Mouse (Mus musculus) forebrain, embryonic 16.5 days (tissue): ENCODE measurements around the gene Krt39. TPM values are rescaled to one million over a fixed set of nuclear protein-coding genes. Genes with fewer than 3 reads are reported as not detected.
A peak's percentile ranks its signal among the peaks of the same experiment; 100 is the strongest.

Source experiments
- ATAC-seq: fragments of 200-750 bp; cut with Nextera tagmentation; 2 replicates; pipeline ENCODE4 v1.8.0; 2017; ENCODE audit warnings: mild to moderate bottlenecking, moderate library complexity
- H3K27ac ChIP-seq: fragments of 300-500 bp; sonication (generic); 2 replicates; pipeline ENCODE4 v1.5.1; 2014; ENCODE audit warnings: low read length, control low read depth
- H3K27me3 ChIP-seq: fragments of 300-500 bp; sonication (generic); replicated peaks from 2 replicates; pipeline ENCODE4 v1.6.1; 2014; ENCODE audit warnings: low read length; ENCODE audit not compliant: control insufficient read depth, insufficient read depth
- H3K36me3 ChIP-seq: fragments of 300-500 bp; sonication (generic); 2 replicates; pipeline ENCODE4 v1.6.1; 2014; ENCODE audit not compliant: control insufficient read depth, insufficient read depth
- H3K4me1 ChIP-seq: fragments of 300-500 bp; sonication (generic); replicated peaks from 2 replicates; pipeline ENCODE4 v1.6.1; 2014; ENCODE audit warnings: low read length; ENCODE audit not compliant: control insufficient read depth, insufficient read depth
- H3K4me2 ChIP-seq: fragments of 300-500 bp; sonication (generic); 2 replicates; pipeline ENCODE4 v1.6.1; 2014; ENCODE audit warnings: mild to moderate bottlenecking, low read length, control low read depth
- H3K4me3 ChIP-seq: fragments of 300-500 bp; sonication (generic); replicated peaks from 2 replicates; pipeline ENCODE4 v1.5.1; 2014; ENCODE audit warnings: mild to moderate bottlenecking, low read length, control low read depth
- H3K9ac ChIP-seq: fragments of 300-500 bp; sonication (generic); replicated peaks from 2 replicates; pipeline ENCODE4 v1.6.1; 2014; ENCODE audit warnings: low read depth, low read length, control low read depth
- H3K9me3 ChIP-seq: fragments of 300-500 bp; sonication (generic); 2 replicates; pipeline ENCODE4 v1.6.1; 2016; ENCODE audit warnings: low read length; ENCODE audit not compliant: control insufficient read depth
- WGBS: fragments of 180-500 bp; shearing (Covaris S2); extraction: QIAGEN DNeasy Blood & Tissue Kit; methylation state at CpG from one replicate; pipeline ENCODE4 v1.1.7; 2014; 5-methylcytosine and 5-hydroxymethylcytosine counted together
- polyA plus RNA-seq: library from polyadenylated mRNA; unstranded; fragments of >200 nt; fragmentation: Nextera tagmentation; extraction: Ambion mirVana; gene quantifications from 2 replicates; pipeline ENCODE4 v1.2.1, GENCODE M21; 2015

Gene Krt39
- polyA plus RNA-seq, 1 experiment from 2014 or later = not detected

- no peaks in the 10 kb centered on the region for H3K9me3 ChIP-seq
- 27% methylated on average over 3 of the region's 3 CpGs for WGBS
- no peaks in the 10 kb centered on the region for H3K4me1 ChIP-seq
- no peak overlapping the region for H3K4me3 ChIP-seq
- no peak overlapping the region for H3K4me2 ChIP-seq
- no peaks in the 10 kb centered on the region for H3K36me3 ChIP-seq
- ATAC-seq = no peak
- H3K27ac ChIP-seq = no peak overlapping the region
- no peaks in the 10 kb centered on the region for H3K27me3 ChIP-seq
- no peak overlapping the region for H3K9ac ChIP-seq
These were observed 31.9 kb downstream of the Krt39 start for GRCm38 (mm10) chr11:99489233-99489632.

- Histone ChIP-seq H3K9ac (no peak overlapping the region), H3K4me3 (no peak overlapping the region), H3K27ac (no peak overlapping the region), H3K36me3 (no peaks in the 10 kb centered on the region), H3K4me2 (no peak overlapping the region), H3K27me3 (no peaks in the 10 kb centered on the region), H3K4me1 (no peaks in the 10 kb centered on the region), H3K9me3 (no peaks in the 10 kb centered on the region)
- ATAC-seq = no peak
- WGBS = 88% methylated on average over 3 of the region's 3 CpGs
These were observed 46.2 kb downstream of the Krt39 start for GRCm38 (mm10) chr11:99474981-99475380.

- H3K9ac ChIP-seq = no peak overlapping the region
- no peak overlapping the region for H3K4me3 ChIP-seq
- H3K27ac ChIP-seq = no peak overlapping the region
- H3K36me3 ChIP-seq = no peaks in the 10 kb centered on the region
- whole genome bisulfite sequencing = 77% methylated on average over 6 of the region's 6 CpGs
- no peak overlapping the region for H3K4me2 ChIP-seq
- no peaks in the 10 kb centered on the region for H3K4me1 ChIP-seq
- H3K9me3 ChIP-seq = no peaks in the 10 kb centered on the region
- no peaks in the 10 kb centered on the region for H3K27me3 ChIP-seq
- no peak for ATAC-seq
These were observed 47.7 kb downstream of the Krt39 start for GRCm38 (mm10) chr11:99473433-99473832.

GRCm38 (mm10) chr11:99472405-99472804 is 48.7 kb downstream of the Krt39 start:
- WGBS = 88% methylated on average over 4 of the region's 4 CpGs
- H3K4me1 ChIP-seq = no peaks in the 10 kb centered on the region

GRCm38 (mm10) chr11:99471946-99472345 is 49.2 kb downstream of the Krt39 start:
- no peaks in the 10 kb centered on the region for H3K4me1 ChIP-seq
- H3K4me2 ChIP-seq = no peak overlapping the region
- no peak overlapping the region for H3K4me3 ChIP-seq
- no peaks in the 10 kb centered on the region for H3K27me3 ChIP-seq
- H3K9me3 ChIP-seq = no peaks in the 10 kb centered on the region
- H3K9ac ChIP-seq = no peak overlapping the region
- no peaks in the 10 kb centered on the region for H3K36me3 ChIP-seq
- ATAC-seq = no peak
- 96% methylated on average over 6 of the region's 6 CpGs for WGBS
- H3K27ac ChIP-seq = no peak overlapping the region

More at GRCm38 (mm10) chr11:99472405-99472804, 48.7 kb downstream of the Krt39 start:
- no peaks in the 10 kb centered on the region for H3K27me3 ChIP-seq
- H3K36me3 ChIP-seq = no peaks in the 10 kb centered on the region
- no peaks in the 10 kb centered on the region for H3K9me3 ChIP-seq
- no peak for ATAC-seq
- no peak overlapping the region for H3K4me3 ChIP-seq
- no peak overlapping the region for H3K27ac ChIP-seq
- H3K9ac ChIP-seq = no peak overlapping the region
- no peak overlapping the region for H3K4me2 ChIP-seq

- H3K27me3 ChIP-seq = no peaks in the 10 kb centered on the region
- H3K4me2 ChIP-seq = no peak overlapping the region
- H3K36me3 ChIP-seq = no peaks in the 10 kb centered on the region
- no peak overlapping the region for H3K27ac ChIP-seq
- ATAC-seq = no peak
- WGBS = 90% methylated on average over 4 of the region's 4 CpGs
- H3K4me3 ChIP-seq = no peak overlapping the region
- H3K9me3 ChIP-seq = no peaks in the 10 kb centered on the region
- H3K4me1 ChIP-seq = no peaks in the 10 kb centered on the region
- H3K9ac ChIP-seq = no peak overlapping the region
These were observed 51.9 kb downstream of the Krt39 start for GRCm38 (mm10) chr11:99469228-99469627.

GRCm38 (mm10) chr11:99468566-99468965 is 52.6 kb downstream of the Krt39 start:
- H3K27me3 ChIP-seq = no peaks in the 10 kb centered on the region
- no peaks in the 10 kb centered on the region for H3K9me3 ChIP-seq
- no peak overlapping the region for H3K4me3 ChIP-seq
- 87% methylated on average over 11 of the region's 11 CpGs for WGBS
- no peak overlapping the region for H3K4me2 ChIP-seq
- no peaks in the 10 kb centered on the region for H3K36me3 ChIP-seq
- H3K9ac ChIP-seq = no peak overlapping the region
- H3K4me1 ChIP-seq = no peaks in the 10 kb centered on the region
- ATAC-seq = no peak
- H3K27ac ChIP-seq = no peak overlapping the region

- Histone ChIP-seq H3K36me3 (no peaks in the 10 kb centered on the region), H3K4me2 (no peak overlapping the region), H3K9ac (no peak overlapping the region), H3K27me3 (no peaks in the 10 kb centered on the region), H3K4me1 (no peaks in the 10 kb centered on the region), H3K27ac (no peak overlapping the region), H3K4me3 (no peak overlapping the region), H3K9me3 (no peaks in the 10 kb centered on the region)
- WGBS = 54% methylated on average over 7 of the region's 7 CpGs
- ATAC-seq = no peak
These were observed 54.8 kb downstream of the Krt39 start for GRCm38 (mm10) chr11:99466316-99466715.

GRCm38 (mm10) chr11:99464836-99465235 is 56.3 kb downstream of the Krt39 start:
- 7% methylated on average over 5 of the region's 5 CpGs for WGBS
- H3K9ac ChIP-seq = no peak overlapping the region
- no peaks in the 10 kb centered on the region for H3K27me3 ChIP-seq

More at GRCm38 (mm10) chr11:99464836-99465235, 56.3 kb downstream of the Krt39 start:
- no peak overlapping the region for H3K4me3 ChIP-seq
- 0 out of 2 replicates have a peak, but pooled peaks have one; percentile 20 for ATAC-seq
- no peaks in the 10 kb centered on the region for H3K36me3 ChIP-seq
- no peaks in the 10 kb centered on the region for H3K9me3 ChIP-seq
- H3K4me1 ChIP-seq = no peaks in the 10 kb centered on the region
- H3K27ac ChIP-seq = no peak overlapping the region
- no peak overlapping the region for H3K4me2 ChIP-seq
